Mouse (Mus musculus) small intestine, adult 2 months (tissue): ENCODE measurements at regions not wholly inside any gene's neighbourhood (a gene's known extent, or its start where the extent isn't known, plus 50 kb on each side); places are given as distances from the start of the nearest gene placed in this dataset.

Source experiments
- CTCF ChIP-seq: fragments of 200-500 bp; IDR thresholded peaks from 2 replicates; pipeline ENCODE4 v1.5.1; 2012; ENCODE audit warnings: low read depth, mild to moderate bottlenecking, control low read depth, inconsistent platforms, low read length, moderate library complexity, mixed read lengths; ENCODE audit not compliant: insufficient replicate concordance, insufficient read length; ENCODE audit errors: extremely low read depth
- POLR2A ChIP-seq: fragments of 200-500 bp; IDR thresholded peaks from 2 replicates; pipeline ENCODE4 v1.6.1; 2012; ENCODE audit warnings: low read depth, mild to moderate bottlenecking, control low read depth, inconsistent platforms, low read length, moderate library complexity

GRCm38 (mm10) chr1:52388118-52388517 lies 112.4 kb downstream of the Nab1 start:
- no peak for TF ChIP-seq POLR2A
- no peak for TF ChIP-seq CTCF
